Mouse (Mus musculus) embryonic stem cell, embryonic (primary cell): ENCODE measurements around the gene Stat5a.

Experiments used
- CTCF ChIA-PET, 4 experiments: fragments of 300-600 bp in 2 of 4; fragments of 350-600 bp in 2 of 4; sonication (Branson Sonifier 250); formaldehyde crosslinking; loops; one replicate each; lab custom pipeline; 2022; ENCODE audit warnings: inconsistent platforms in 2 of 4; lab: Charles Lee
- POLR2A ChIA-PET, 4 experiments: fragments of 300-600 bp in 2 of 4; fragments of 350-600 bp in 2 of 4; sonication (Branson Sonifier 250); formaldehyde crosslinking; loops; one replicate each; lab custom pipeline; 2022; ENCODE audit warnings: antibody characterized with exemption in 4 of 4, inconsistent platforms in 1 of 4; lab: Charles Lee

Gene Stat5a

DNA sequence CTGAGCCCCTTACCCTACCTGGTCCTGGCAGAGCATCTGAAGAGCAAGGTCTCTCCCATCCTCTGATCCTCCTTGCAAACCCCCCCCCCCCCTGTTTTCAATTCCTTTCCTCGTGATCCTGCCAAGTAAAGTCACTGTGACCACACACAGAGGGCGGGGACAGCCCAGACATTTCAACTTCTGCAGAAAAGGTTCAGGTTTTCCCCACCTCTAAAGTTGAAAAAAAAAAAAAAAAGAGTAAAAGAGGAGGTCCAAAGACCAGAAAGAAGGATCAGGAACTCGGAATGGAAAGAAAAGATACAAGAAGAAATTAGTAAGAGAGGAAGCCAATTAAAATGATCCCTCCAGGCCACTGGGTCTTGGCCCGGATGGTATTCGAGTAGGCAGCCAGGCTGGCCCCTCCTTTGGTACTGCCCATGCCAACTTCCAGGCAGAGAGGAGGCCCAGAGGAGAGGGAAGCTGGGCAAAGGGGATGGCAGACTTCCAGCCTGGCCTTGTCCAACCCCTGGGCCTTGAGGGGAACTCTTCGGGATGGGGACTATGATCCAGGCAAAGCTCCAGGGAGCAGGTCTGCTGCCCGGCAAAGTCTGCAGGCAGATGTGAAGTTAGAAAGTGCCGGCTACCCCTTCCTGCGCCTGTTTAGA is at the start of gene Stat5a:
Gene Stat5a, plus strand, starts transcription at position 417 of the 644 bp plus-strand sequence.
- CTCF ChIA-PET = interaction anchor here in 1 of 4 experiments (0.6 kb wide), 1 partner anchor 1761 kb away, joined by 3 read pairs; no protein-coding TSS in a partner anchor

DNA sequence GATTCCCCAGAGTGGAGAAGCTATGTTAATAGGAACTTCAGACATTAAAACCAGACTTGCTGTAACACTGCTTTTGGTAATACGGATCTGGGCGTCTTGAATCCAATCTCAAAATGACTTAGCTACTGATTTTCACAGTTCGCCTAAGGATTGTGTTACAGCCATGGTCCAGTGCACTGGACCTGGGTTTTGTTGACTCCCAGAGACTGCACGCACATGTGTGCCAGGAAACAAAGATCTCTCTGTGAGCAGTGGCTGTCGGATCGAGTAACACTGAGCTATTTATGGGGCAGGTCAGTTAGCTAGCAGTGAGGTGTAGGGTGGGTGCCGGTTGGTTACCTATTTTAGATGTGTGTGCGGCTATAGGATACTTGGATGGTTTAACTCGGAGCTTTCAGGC is 48.6 kb upstream of the Stat5a start:
- ChIA-PET POLR2A (interaction anchor here in 2 of 4 experiments (0.8 to 1.7 kb wide), 3 partner anchors 15 to 147 kb away, joined by 3 read pairs; no protein-coding TSS in a partner anchor), CTCF (interaction anchor here in 3 of 4 experiments (0.7 to 3.3 kb wide), 7 partner anchors 39 to 1501 kb away, joined by 3 to 9 read pairs (median 4); no protein-coding TSS in a partner anchor)

More for the DNA sequence above, at the start of gene Stat5a:
- POLR2A ChIA-PET = interaction anchor here in 1 of 4 experiments (0.6 to 2.9 kb wide), 4 partner anchors 8 to 191 kb away, joined by 3 to 14 read pairs (median 4); partner anchors contain the start of gene Stat5b

DNA sequence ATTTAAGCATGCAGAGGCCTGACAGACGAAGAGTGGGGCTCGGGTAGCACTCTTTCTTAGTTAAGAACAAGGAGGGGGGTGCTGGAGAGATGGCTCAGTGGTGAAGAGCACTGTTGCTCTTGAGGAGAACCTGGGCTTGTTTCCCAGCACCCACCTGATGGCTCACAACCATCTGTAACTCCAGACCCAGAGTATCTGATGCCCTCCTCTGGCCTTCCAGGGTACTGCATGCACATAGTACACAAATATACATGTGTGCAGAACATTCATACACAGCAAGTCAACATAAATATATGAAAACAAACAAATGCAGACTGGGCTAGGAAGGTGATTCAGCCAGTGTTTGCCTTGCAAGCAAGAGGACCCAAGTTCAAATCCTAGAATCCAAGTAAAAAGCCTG is 48.0 kb upstream of the Stat5a start:
- ChIA-PET CTCF (interaction anchor here in 2 of 4 experiments (1.0 to 3.3 kb wide), 6 partner anchors 40 to 1502 kb away, joined by 3 to 9 read pairs (median 4); no protein-coding TSS in a partner anchor), POLR2A (interaction anchor here in 1 of 4 experiments (1.1 kb wide), 1 partner anchor 146 kb away, joined by 3 read pairs; no protein-coding TSS in a partner anchor)

DNA sequence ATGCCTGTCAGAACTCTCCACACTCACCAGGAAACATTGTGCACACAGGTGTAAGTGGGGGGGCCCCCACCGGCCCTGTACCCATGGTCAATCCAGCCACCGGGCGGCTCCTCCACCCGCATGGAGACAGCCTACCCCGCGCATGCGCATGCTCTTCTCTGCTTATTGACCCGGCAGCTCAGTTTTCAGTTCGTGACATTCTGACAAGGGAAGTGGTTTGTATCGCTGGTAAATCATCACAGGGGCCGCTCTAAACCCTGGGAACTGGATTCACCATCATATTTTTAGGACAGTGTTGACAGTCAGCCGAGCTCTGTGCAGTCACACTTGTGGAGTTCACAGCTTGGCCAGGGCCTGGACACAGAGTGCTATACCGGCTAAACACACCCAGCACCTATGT is 44.7 kb upstream of the Stat5a start:
- POLR2A ChIA-PET = interaction anchor here in 1 of 4 experiments (1.2 kb wide), 1 partner anchor 13 kb away, joined by 3 read pairs; no protein-coding TSS in a partner anchor
- CTCF ChIA-PET = interaction anchor here in 3 of 4 experiments (0.6 to 2.7 kb wide), 5 partner anchors 18 to 53 kb away, joined by 3 to 11 read pairs (median 3); partner anchors contain the start of gene Hcrt (in 1 of the 3)

DNA sequence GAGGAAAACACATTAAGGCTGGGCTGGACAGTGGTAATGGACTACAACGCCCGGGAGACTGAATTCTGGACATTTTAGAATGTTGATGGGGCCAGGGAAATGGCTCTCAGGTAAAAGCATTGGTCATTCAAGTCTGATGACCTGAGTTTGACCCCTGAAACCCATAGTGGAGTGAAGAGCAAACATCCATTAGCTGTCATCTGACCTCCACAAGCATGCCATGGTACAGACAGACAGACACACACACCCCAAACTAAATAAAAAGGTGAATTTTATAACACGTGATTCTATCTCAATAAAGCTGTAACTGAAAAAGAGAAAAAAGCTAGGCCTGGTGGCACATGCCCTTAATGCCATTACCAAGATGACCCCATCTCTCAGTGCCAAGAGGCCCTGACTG is 42.8 kb upstream of the Stat5a start:
- CTCF ChIA-PET = no interaction called here

DNA sequence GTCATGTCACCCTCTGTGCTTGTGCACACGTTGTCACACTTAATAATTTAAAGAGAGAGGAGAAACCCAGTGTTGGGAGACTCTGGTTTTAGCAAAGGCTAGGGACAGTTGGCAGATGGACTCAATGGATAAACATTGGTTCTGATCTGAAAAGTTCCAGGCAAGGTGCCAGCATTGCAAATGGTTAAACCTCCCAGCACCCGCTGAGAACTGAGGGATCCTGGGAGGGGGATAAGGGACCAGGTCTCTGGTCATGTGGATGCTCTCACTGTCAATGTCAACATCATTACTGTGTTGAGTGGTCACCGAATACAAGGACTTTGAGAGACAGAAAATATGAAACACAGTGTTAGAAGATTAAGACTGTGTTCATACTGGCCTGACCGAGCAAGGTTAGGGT is 42.4 kb upstream of the Stat5a start:
- ChIA-PET POLR2A (no interaction called here), CTCF (no interaction called here)

More for the DNA sequence above, 42.8 kb upstream of the Stat5a start:
- POLR2A ChIA-PET = no interaction called here

DNA sequence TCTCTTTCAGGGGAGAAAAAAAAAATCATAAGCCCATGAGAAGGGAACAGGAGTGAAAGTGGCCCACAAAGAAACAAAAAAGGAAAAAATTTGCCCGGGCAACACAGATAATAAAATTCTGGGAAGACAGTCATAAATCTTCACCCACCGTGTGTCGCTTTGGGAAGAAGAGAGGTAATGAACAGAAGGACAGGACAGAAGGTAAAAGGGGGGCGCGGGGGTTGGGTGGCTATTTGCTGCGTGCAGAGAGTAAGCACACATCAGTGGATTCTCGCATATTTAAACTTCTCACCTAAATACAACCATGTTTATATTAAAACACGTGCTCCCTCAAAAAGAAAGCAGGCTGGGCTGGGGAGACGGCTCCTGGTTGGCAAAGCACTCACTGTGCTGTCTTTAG is 41.8 kb upstream of the Stat5a start:
- POLR2A ChIA-PET = no interaction called here
- CTCF ChIA-PET = no interaction called here

- POLR2A ChIA-PET = interaction anchor here in 2 of 4 experiments (0.6 to 1.4 kb wide), 2 partner anchors 79 to 191 kb away, joined by 3 read pairs; partner anchors contain the start of gene Atp6v0a1 (in 1 of the 2)
- CTCF ChIA-PET = interaction anchor here in 2 of 4 experiments (0.7 to 0.8 kb wide), 2 partner anchors 46 to 165 kb away, joined by 3 to 4 read pairs; no protein-coding TSS in a partner anchor
These were observed 40.7 kb upstream of the Stat5a start for GRCm38 (mm10) chr11:100818359-100819012.

DNA sequence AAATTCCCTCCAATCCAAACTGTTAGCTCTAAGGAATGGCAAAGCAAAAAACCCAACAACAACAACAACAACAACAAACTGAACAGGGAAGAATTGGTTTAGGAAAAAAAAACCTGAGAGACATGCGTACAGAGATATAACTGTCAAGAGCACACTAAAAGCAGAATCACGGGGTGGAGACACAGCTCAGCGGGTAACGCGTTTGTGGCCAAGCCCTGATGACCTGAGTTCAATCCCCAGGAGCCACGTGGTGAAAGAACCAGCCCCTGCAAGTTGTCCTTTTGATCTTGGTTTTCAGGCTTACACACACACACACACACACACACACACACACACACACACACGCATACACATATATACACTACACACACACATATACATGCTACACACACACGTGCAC is 40.1 kb upstream of the Stat5a start:
- ChIA-PET POLR2A (interaction anchor here in 2 of 4 experiments (0.6 to 1.4 kb wide), 2 partner anchors 79 to 190 kb away, joined by 3 read pairs; partner anchors contain the start of gene Atp6v0a1 (in 1 of the 2)), CTCF (interaction anchor here in 2 of 4 experiments (0.7 to 0.8 kb wide), 2 partner anchors 46 to 164 kb away, joined by 3 to 4 read pairs; no protein-coding TSS in a partner anchor)

DNA sequence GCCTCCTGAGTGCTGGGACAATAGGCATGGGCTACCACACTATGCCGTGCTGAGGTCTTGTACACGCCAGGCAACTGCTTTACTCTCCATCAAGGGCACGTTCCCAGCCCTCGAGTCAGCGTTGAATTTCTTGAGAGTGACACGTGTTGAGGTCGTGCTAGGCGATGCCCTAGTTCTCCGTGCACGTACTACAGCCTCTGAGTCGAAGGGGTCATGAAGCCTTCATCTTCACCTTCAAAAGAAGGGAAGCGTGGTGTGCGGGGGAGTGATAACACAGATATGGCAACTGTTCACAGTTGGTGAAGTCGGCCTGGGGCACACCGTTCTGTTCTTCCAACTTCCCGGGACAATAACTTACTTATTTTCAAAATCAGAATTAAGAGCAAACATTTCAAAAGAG is 39.5 kb upstream of the Stat5a start:
- ChIA-PET POLR2A (no interaction called here), CTCF (no interaction called here)

DNA sequence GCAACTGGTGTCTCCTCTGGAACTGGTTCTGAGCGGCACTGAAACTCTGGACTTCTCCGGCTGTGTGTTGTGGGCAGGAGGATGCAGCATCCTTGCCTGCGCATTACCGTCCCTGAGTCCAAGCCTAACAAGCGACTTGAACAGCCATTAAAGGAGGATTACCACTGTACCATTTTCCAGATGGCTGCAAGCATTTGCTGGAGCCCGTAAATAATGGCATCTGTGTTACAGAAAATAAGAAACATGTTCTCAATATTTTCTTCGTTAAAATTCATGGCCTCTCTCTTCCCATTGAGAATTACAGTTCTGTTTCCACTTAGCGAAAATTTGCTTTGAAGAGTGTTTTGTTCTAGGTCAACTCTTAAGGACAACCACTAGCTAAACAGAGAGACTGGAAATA is 39.1 kb upstream of the Stat5a start:
- ChIA-PET POLR2A (interaction anchor here in 1 of 4 experiments (1.0 kb wide), 1 partner anchor 11 kb away, joined by 3 read pairs; no protein-coding TSS in a partner anchor), CTCF (interaction anchor here in 2 of 4 experiments (0.6 to 1.0 kb wide), 2 partner anchors 238 to 858 kb away, joined by 3 read pairs; no protein-coding TSS in a partner anchor)

DNA sequence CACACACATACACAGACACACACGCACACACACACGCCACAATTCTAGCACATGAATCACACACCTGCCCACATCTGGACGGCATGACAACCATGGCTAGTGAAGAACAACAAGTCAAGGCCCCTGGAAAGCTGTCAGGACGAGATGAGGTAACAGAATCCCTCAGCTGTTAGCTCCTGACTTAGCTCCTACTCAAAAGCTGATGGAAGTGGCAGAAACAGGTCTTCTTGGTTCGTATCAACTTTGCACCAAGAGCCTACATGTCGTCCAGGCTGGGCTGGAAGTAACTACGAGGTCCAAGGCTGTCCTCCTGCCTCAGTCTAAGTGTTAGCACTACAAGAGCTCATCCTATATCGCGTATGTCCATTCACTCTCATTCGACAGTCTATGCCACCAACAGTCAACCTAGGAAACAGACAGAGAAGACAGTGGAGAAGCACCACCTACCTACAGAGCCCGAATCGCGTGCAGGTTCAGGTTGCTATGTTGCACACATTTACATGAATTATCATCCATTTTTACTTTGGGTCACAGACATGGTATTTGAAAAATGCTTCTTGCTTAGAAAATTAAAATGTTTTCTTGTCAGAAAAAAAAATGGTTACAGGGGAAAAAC is 37.4 kb upstream of the Stat5a start:
- CTCF ChIA-PET = interaction anchor here in 2 of 4 experiments (0.7 kb wide), 2 partner anchors 161 to 236 kb away, joined by 3 to 5 read pairs; no protein-coding TSS in a partner anchor
- POLR2A ChIA-PET = interaction anchor here in 2 of 4 experiments (0.6 to 0.7 kb wide), 2 partner anchors 114 to 175 kb away, joined by 3 to 4 read pairs; no protein-coding TSS in a partner anchor

- ChIA-PET POLR2A (interaction anchor here in 1 of 4 experiments (0.7 kb wide), 1 partner anchor 113 kb away, joined by 4 read pairs; no protein-coding TSS in a partner anchor), CTCF (interaction anchor here in 2 of 4 experiments (0.7 kb wide), 2 partner anchors 161 to 235 kb away, joined by 3 to 5 read pairs; no protein-coding TSS in a partner anchor)
These were observed 36.8 kb upstream of the Stat5a start for GRCm38 (mm10) chr11:100822365-100822764.

DNA sequence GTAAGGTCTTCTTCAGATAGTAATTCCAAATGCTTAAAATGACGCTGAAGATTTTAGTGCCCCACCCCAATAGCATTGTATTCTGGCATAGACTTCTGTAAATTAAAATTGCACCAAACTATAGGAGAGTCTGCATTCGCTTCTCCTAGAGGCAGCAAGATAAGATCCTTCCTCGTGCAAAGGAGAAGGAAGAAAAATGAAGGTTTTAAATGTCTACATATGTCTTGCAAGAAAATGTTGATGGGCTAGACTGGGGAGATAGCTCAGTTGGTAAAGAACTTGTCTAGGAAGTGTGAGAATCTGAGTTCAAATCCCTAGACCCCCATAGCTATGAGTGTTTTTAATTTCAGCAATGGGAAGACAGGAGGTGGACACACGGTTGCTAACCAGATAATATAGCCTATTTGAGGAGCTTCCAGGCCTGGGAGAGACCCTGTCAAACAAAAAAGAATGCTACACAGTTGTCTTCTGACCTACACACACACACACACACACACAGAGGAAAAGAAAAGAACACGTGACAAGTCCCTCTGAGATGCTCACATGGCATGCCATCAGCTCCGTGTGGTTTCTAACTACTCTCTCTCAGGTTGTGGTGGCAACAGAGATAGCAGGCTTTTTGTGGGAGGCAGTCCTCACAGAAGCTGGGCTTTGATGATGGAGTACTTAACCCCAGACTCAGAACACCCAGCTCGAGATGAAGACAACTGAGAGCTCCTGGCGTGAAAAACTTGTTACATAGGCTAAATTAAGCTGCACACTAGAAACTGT is 35.4 kb upstream of the Stat5a start:
- CTCF ChIA-PET = interaction anchor here in 2 of 4 experiments (0.5 to 0.6 kb wide), 2 partner anchors 59 to 302 kb away, joined by 3 to 6 read pairs; no protein-coding TSS in a partner anchor
- POLR2A ChIA-PET = interaction anchor here in 2 of 4 experiments (0.7 to 1.3 kb wide), 5 partner anchors 10 to 349 kb away, joined by 3 to 5 read pairs (median 3); partner anchors contain the start of gene Rab5c (in 1 of the 2)

- ChIA-PET POLR2A (interaction anchor here in 2 of 4 experiments (1.3 to 1.5 kb wide), 2 partner anchors 15 to 86 kb away, joined by 3 to 4 read pairs; partner anchors contain the start of gene Rab5c (in 1 of the 2)), CTCF (interaction anchor here in 2 of 4 experiments (0.6 to 1.5 kb wide), 3 partner anchors 9 to 303 kb away, joined by 3 read pairs; no protein-coding TSS in a partner anchor)
These were observed 34.7 kb upstream of the Stat5a start for GRCm38 (mm10) chr11:100824496-100824895.

DNA sequence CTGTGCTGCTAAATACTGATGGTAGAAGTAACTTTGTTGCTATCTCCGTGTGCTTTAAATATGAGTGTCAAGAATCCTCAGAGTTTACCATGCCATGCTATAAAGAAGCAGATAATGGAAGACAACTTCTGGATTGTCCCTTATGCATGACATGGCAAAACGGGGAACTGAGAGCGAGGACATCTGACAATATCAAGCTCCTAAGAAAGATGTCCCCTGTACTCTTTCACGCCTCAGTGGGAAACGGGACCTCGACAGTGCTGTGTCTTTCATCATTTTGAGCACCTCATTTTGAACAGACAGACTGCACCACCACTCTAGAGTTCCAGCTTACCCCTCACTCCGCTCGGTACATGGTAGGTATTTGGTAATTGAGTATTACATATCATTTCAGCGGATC is 33.7 kb upstream of the Stat5a start:
- ChIA-PET POLR2A (interaction anchor here in 2 of 4 experiments (0.8 to 1.5 kb wide), 2 partner anchors 16 kb away, joined by 3 read pairs; no protein-coding TSS in a partner anchor), CTCF (interaction anchor here in 3 of 4 experiments (0.6 to 1.5 kb wide), 4 partner anchors 8 to 154 kb away, joined by 3 to 5 read pairs (median 3); no protein-coding TSS in a partner anchor)
